Mouse (Mus musculus) heart, embryonic 12.5 days (tissue): ENCODE results near the gene Csnk1g2. TPM values are rescaled to one million over a fixed set of nuclear protein-coding genes. Genes with fewer than 3 reads are reported as not detected.

Experiments used
- ATAC-seq: fragments of 200-750 bp; cut with Nextera tagmentation; 2 replicates; pipeline ENCODE4 v1.8.0; 2017; ENCODE audit warnings: moderate TSS enrichment, moderate library complexity; ENCODE audit not compliant: insufficient number of reproducible peaks, low FRiP score
- H3K27ac ChIP-seq: fragments of 300-500 bp; sonication (generic); 2 replicates; pipeline ENCODE4 v1.5.1; 2016; ENCODE audit warnings: mild to moderate bottlenecking, moderate library complexity; ENCODE audit not compliant: poor library complexity, severe bottlenecking
- H3K27me3 ChIP-seq: fragments of 300-500 bp; sonication (generic); replicated peaks from 2 replicates; pipeline ENCODE4 v1.6.1; 2016; ENCODE audit warnings: mild to moderate bottlenecking, moderate library complexity
- H3K36me3 ChIP-seq: fragments of 300-500 bp; sonication (generic); 2 replicates; pipeline ENCODE4 v1.6.1; 2016; ENCODE audit warnings: mild to moderate bottlenecking, moderate library complexity
- H3K4me1 ChIP-seq: fragments of 300-500 bp; sonication (generic); replicated peaks from 2 replicates; pipeline ENCODE4 v1.6.1; 2016; ENCODE audit warnings: mild to moderate bottlenecking
- H3K4me2 ChIP-seq: fragments of 300-500 bp; sonication (generic); 2 replicates; pipeline ENCODE4 v1.6.1; 2016; ENCODE audit warnings: mild to moderate bottlenecking, moderate library complexity
- H3K4me3 ChIP-seq: fragments of 300-500 bp; sonication (generic); 2 replicates; pipeline ENCODE4 v1.5.1; 2016; ENCODE audit warnings: mild to moderate bottlenecking
- H3K9ac ChIP-seq: fragments of 300-500 bp; sonication (generic); 2 replicates; pipeline ENCODE4 v1.6.1; 2016; ENCODE audit warnings: mild to moderate bottlenecking, moderate library complexity
- H3K9me3 ChIP-seq: fragments of 300-500 bp; sonication (generic); replicated peaks from 2 replicates; pipeline ENCODE4 v1.6.1; 2016; ENCODE audit warnings: mild to moderate bottlenecking, moderate library complexity
- whole genome bisulfite sequencing: fragments of 180-500 bp; shearing (Covaris S2); methylation state at CpG from one replicate; pipeline ENCODE4 v1.1.7; 2016; 5-methylcytosine and 5-hydroxymethylcytosine counted together
- polyA plus RNA-seq: library from polyadenylated mRNA; unstranded; fragments of >200 nt; fragmentation: Nextera tagmentation; extraction: Ambion mirVana; gene quantifications from 2 replicates; pipeline ENCODE4 v1.2.1, GENCODE M21; 2016

Csnk1g2 gene
- polyA plus RNA-seq, 1 experiment from 2014 or later = 131 TPM

DNA sequence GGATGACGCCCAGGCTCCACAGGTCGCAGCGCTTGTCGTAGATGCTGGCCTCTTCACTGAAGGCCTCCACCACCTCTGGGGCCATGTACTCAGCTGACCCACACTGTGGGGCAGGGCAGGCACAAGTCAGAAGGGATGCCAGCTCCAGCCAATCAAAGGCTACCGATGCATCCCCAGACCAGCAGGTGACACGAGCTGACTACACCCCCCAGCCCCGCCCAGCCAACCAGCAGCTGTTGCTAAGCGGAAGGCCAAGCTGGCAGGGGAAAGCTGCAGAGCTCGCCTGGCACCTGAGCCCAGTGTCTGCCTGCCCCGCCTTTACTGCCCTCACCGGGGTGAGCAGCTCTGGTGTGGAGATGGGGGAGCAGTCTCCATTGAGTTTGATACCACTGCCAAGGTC is 46.0 kb downstream of the Csnk1g2 start:
- peaks cover 61% of the 10 kb centered on the region for H3K4me1 ChIP-seq
- H3K4me2 ChIP-seq = no peak overlapping the region
- H3K27ac ChIP-seq = no peak overlapping the region
- H3K27me3 ChIP-seq = no peaks in the 10 kb centered on the region
- H3K9ac ChIP-seq = no peak overlapping the region
- no peak for ATAC-seq
- no peak overlapping the region for H3K4me3 ChIP-seq
- peaks cover 79% of the 10 kb centered on the region for H3K36me3 ChIP-seq
- no peaks in the 10 kb centered on the region for H3K9me3 ChIP-seq
- 83% methylated on average over 11 of the region's 11 CpGs for WGBS

DNA sequence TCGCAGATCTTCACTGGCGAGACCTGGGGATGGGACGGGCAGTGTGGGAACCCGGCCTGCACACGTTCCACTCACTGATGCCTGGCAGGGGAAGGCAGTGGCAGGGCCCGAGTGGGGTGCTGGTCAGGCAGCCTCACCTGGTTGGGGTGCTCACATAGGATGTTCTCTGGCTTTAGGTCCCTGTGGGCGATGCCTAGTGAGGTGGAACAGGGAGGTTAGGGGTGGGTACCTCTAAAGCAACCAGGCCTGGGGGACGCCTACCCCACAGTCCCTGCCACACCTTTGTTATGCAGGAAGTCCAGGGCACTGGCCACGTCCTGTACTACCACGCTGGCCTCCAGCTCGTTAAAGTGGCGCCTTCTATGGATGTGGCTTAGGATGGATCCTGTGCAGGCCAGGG is 46.4 kb downstream of the Csnk1g2 start:
- Histone ChIP-seq H3K4me2 (no peak overlapping the region), H3K27me3 (no peaks in the 10 kb centered on the region), H3K9me3 (no peaks in the 10 kb centered on the region), H3K9ac (no peak overlapping the region; the same call in 1 of the 2 replicates), H3K4me1 (peaks cover 61% of the 10 kb centered on the region), H3K36me3 (peaks cover 79% of the 10 kb centered on the region), H3K27ac (no peak overlapping the region), H3K4me3 (no peak overlapping the region)
- 87% methylated on average over 12 of the region's 12 CpGs for WGBS
- ATAC-seq = no peak

GRCm38 (mm10) chr10:80669737-80670485 is 47.3 kb downstream of the Csnk1g2 start:
- H3K4me3 ChIP-seq = no peak overlapping the region
- peaks cover 61% of the 10 kb centered on the region for H3K4me1 ChIP-seq
- no peaks in the 10 kb centered on the region for H3K9me3 ChIP-seq
- no peak overlapping the region for H3K9ac ChIP-seq
- H3K27ac ChIP-seq = no peak overlapping the region
- peaks cover 79% of the 10 kb centered on the region for H3K36me3 ChIP-seq
- no peak overlapping the region for H3K4me2 ChIP-seq
- ATAC-seq = no peak
- H3K27me3 ChIP-seq = no peaks in the 10 kb centered on the region
- WGBS = 95% methylated on average over 7 of the region's 7 CpGs

- WGBS = 96% methylated on average over 2 of the region's 2 CpGs
- no peaks in the 10 kb centered on the region for H3K9me3 ChIP-seq
- no peak overlapping the region for H3K27ac ChIP-seq
- H3K4me3 ChIP-seq = no peak overlapping the region
- no peak for ATAC-seq
- H3K36me3 ChIP-seq = peaks cover 78% of the 10 kb centered on the region
- 0 out of 2 replicates have a peak overlapping the region, but pooled peaks have one; percentile 11 for H3K9ac ChIP-seq
- peaks cover 56% of the 10 kb centered on the region for H3K4me1 ChIP-seq
- H3K4me2 ChIP-seq = no peak overlapping the region
- H3K27me3 ChIP-seq = no peaks in the 10 kb centered on the region
Measured at GRCm38 (mm10) chr10:80670531-80670930, 47.9 kb downstream of the Csnk1g2 start.

DNA sequence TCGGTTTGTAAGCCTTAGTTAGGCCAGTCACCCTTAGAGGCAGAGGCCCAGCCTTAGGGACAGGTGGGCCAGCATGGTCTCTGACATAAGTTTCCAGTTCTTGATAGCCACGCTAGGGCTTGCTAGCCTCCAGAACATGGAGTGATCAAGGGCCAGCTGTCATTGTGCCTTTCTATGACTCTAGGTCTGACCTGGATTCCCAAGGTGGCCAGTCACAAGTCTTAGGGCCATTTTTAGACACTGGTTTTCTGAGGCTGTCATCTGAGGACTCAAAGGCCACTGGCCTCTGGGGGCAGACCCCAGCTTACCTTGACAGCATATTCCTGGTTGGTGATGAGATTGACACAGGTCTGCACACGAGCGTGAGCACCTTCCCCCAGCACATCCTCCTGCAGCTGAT is 48.6 kb downstream of the Csnk1g2 start:
- H3K27me3 ChIP-seq = no peaks in the 10 kb centered on the region
- peaks cover 71% of the 10 kb centered on the region for H3K36me3 ChIP-seq
- H3K9me3 ChIP-seq = no peaks in the 10 kb centered on the region
- no peak overlapping the region for H3K27ac ChIP-seq
- no peak overlapping the region for H3K4me3 ChIP-seq
- H3K4me1 ChIP-seq = peaks cover 50% of the 10 kb centered on the region
- 0 out of 2 replicates have a peak overlapping the region, but pooled peaks have one; percentile 11 for H3K9ac ChIP-seq
- ATAC-seq = no peak
- 86% methylated on average over 4 of the region's 4 CpGs for WGBS
- no peak overlapping the region for H3K4me2 ChIP-seq

DNA sequence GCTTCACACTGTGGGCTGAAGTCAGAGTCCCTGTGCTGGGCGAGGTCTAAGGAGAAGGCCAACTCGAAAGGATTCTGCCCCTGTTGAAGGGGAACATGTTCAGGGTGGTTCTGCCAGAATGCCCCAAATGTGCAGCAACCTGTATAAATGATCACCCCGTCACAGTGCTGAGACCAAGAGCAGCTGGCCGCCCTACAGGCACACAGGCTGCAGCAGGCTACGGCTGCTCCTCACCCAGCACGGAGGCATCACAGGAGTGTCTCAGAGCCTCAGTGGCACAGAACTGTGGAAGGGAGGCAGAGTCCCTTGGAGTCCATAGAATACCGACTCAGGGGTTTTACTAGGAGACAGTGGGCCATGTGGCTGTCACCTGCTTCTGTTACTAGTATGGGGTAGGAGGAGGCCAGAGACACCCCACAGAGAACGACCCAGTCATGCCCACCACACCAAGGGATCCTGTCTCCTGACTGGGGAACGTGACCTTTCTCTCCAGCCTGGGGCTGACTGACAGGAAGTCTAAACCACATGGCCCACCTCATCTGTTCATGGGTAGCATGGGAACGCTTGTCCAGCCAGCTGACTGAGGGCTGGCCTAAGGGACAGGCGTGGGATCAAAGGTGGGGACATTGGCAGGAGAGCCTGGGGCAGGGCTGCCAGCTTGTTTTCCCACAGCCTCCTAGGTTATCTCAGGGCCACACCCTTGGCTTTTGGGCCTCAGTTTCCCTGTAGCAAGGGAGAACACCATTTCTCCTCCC is 49.5 kb downstream of the Csnk1g2 start:
- Histone ChIP-seq H3K27ac (no peak overlapping the region), H3K9ac (0 out of 2 replicates have a peak overlapping the region, but pooled peaks have one; percentile 11), H3K4me2 (no peak overlapping the region), H3K27me3 (no peaks in the 10 kb centered on the region), H3K4me3 (no peak overlapping the region), H3K9me3 (no peaks in the 10 kb centered on the region), H3K36me3 (peaks cover 62% of the 10 kb centered on the region), H3K4me1 (peaks cover 44% of the 10 kb centered on the region)
- ATAC-seq = no peak
- WGBS = 80% methylated on average over 11 of the region's 11 CpGs

GRCm38 (mm10) chr10:80673690-80674089 is 51.1 kb downstream of the Csnk1g2 start:
- Histone ChIP-seq H3K27ac (0 out of 2 replicates have a peak overlapping the region, but pooled peaks have one; percentile 26), H3K9ac (peak overlapping the region; percentile 95), H3K36me3 (peaks cover 46% of the 10 kb centered on the region), H3K4me2 (peak overlapping the region; percentile 84), H3K9me3 (no peaks in the 10 kb centered on the region), H3K4me3 (peak overlapping the region; percentile 83), H3K27me3 (no peaks in the 10 kb centered on the region), H3K4me1 (peaks cover 60% of the 10 kb centered on the region)
- ATAC-seq = no peak
- 84% methylated on average over 3 of the region's 3 CpGs for WGBS

DNA sequence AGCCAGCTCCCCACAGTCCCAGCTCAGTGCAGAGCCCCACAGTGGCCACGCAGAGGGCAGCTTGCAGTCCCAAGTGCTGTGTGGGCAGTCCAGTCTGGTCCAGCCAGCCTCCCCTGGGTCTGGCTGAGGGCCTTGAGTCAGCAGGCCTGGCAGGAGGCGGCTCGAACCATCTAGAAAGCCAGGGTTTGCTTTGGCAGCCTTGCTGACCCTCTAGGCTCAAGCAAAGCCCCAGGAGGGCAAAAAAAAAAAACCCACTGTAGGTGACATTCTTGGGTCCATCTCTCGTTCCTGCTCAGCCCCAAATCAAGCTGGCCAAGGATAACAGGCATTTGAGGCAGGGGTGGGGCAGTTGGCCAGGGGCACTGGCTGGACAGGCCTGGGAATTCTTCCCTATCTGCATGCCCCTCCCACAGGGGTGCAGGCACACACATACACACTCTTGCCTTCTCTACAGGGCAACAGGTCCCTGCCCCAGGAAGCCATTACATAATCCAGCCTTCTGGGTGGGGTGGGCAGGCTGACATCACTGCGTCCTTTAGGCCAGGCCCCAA is 51.6 kb downstream of the Csnk1g2 start:
- H3K27me3 ChIP-seq = no peaks in the 10 kb centered on the region
- H3K9me3 ChIP-seq = no peaks in the 10 kb centered on the region
- H3K27ac ChIP-seq = 0 out of 2 replicates have a peak overlapping the region, but pooled peaks have one; percentile 26
- H3K4me2 ChIP-seq = peak overlapping the region; percentile 84
- H3K4me1 ChIP-seq = peaks cover 65% of the 10 kb centered on the region
- peak overlapping the region; percentile 95 for H3K9ac ChIP-seq
- 43% methylated on average over 5 of the region's 5 CpGs for WGBS
- ATAC-seq = no peak
- peaks cover 41% of the 10 kb centered on the region for H3K36me3 ChIP-seq
- H3K4me3 ChIP-seq = peak overlapping the region; percentile 83

- peaks cover 72% of the 10 kb centered on the region for H3K4me1 ChIP-seq
- no peaks in the 10 kb centered on the region for H3K27me3 ChIP-seq
- no peak for ATAC-seq
- peak overlapping the region; percentile 84 for H3K4me2 ChIP-seq
- no peaks in the 10 kb centered on the region for H3K9me3 ChIP-seq
- 13% methylated on average over 6 of the region's 6 CpGs for WGBS
- H3K9ac ChIP-seq = peak overlapping the region; percentile 95
- peak overlapping the region; percentile 83 for H3K4me3 ChIP-seq
- peak overlapping the region; percentile 82 for H3K27ac ChIP-seq
- peaks cover 34% of the 10 kb centered on the region for H3K36me3 ChIP-seq
Measured at GRCm38 (mm10) chr10:80674851-80675404, 52.3 kb downstream of the Csnk1g2 start.

- peak overlapping the region; percentile 95 for H3K9ac ChIP-seq
- WGBS = under 1% methylated on average over 50 of the region's 54 CpGs
- no peaks in the 10 kb centered on the region for H3K9me3 ChIP-seq
- peak overlapping the region; percentile 84 for H3K4me2 ChIP-seq
- peaks cover 27% of the 10 kb centered on the region for H3K36me3 ChIP-seq
- no peak; the same call in 1 of the 2 replicates for ATAC-seq
- H3K4me1 ChIP-seq = peaks cover 76% of the 10 kb centered on the region
- peak overlapping the region; percentile 82 for H3K27ac ChIP-seq
- peak overlapping the region; percentile 83 for H3K4me3 ChIP-seq
- H3K27me3 ChIP-seq = no peaks in the 10 kb centered on the region
Measured at GRCm38 (mm10) chr10:80675405-80676197, 53.0 kb downstream of the Csnk1g2 start.
